Mouse (Mus musculus) embryo, embryonic 9.5 days (tissue): ENCODE results near the gene Dusp2.
A peak's percentile ranks its signal among the peaks of the same experiment; 100 is the strongest.
"Not testable (repeated sequence)": the region's sequence is repeated elsewhere in the genome, so short reads cannot be mapped to it uniquely, and the experiment has no call there.

Experiments used
- DNase-seq: peaks from one replicate; pipeline ENCODE4 v3.0.0-alpha.2; 2017; ENCODE audit errors: extremely low spot score

The Dusp2 gene

DNA sequence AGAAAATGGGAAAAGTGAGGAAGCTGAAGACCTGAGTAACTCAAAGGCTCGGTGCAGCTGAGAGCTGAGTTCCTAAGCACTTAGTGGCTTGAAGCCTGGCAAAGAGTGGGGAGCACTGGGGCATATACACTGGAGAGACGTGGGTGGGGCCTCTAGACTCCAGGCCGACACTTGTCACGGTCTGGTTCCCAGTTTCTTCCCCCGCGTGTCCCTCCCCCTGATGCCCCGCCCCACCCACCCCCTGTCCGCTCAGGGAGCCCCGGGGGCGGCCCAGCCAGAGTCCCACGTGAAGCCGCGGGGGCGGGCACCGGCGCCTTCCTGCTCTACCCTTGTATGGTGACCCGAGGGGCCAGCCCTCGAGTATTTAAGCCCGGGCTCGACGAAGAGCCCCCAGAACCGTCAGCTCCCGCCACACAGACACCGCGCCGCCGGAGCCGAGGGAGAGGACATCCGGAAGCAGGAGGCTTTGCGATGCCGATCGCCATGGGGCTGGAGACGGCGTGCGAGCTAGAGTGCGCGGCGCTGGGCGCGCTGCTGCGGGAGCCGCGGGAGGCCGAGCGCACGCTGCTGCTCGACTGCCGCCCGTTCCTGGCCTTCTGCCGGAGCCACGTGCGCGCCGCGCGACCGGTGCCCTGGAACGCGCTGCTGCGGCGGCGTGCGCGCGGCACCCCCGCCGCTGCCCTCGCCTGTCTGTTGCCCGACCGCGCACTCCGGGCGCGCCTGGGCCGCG is at the start of gene Dusp2:
TSS of gene Dusp2 (plus strand) at position 393 of the 730 bp plus-strand sequence.
- peak; percentile 69 for DNase-seq

GRCm38 (mm10) chr2:127292250-127292649 is 43.7 kb upstream of the Dusp2 start:
- no peak for DNase-seq

GRCm38 (mm10) chr2:127297001-127297805 is 38.8 kb upstream of the Dusp2 start:
- DNase-seq, result no peak

- no peak for DNase-seq
These were observed 37.9 kb upstream of the Dusp2 start for GRCm38 (mm10) chr2:127298056-127298455.

DNA sequence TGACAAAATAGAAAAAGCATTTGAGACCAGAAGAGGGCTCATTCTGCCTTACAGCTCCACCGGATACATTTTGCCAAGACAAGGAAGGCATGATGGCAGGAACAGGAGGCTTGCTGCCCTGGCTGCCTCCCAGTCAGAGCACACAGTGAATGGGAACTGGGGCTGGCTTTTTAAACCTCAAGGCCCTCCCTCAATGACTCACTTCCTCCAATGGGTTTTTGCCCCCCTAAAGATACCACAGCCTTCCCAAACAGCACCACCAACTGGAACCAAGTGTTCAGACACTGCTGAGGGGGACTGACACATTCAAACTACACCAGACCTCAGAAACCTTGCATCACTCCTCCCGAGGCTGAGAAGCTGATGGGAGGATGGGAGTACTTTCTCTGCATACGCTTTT is 35.3 kb upstream of the Dusp2 start:
- DNase-seq, result no peak

GRCm38 (mm10) chr2:127301883-127302282 is 34.1 kb upstream of the Dusp2 start:
- DNase-seq, result no peak

DNA sequence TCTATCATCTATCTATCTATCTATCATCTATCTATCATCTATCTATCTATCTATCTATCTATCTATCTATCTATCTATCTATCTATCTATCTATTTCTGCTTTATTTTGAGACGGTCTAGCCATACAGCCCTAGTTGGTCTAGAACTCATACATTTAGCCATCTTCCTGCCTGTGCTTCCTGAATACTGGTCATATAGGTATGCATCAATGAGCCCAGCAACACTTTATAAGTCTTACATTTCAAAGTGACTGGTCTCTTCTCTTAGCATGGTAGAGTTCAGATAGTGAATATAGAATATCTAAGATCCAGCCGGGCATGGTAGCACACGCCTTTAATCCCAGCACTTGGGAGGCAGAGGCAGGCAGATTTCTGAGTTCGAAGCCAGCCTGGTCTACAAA is 31.8 kb upstream of the Dusp2 start:
- DNase-seq, result not testable (repeated sequence)

DNA sequence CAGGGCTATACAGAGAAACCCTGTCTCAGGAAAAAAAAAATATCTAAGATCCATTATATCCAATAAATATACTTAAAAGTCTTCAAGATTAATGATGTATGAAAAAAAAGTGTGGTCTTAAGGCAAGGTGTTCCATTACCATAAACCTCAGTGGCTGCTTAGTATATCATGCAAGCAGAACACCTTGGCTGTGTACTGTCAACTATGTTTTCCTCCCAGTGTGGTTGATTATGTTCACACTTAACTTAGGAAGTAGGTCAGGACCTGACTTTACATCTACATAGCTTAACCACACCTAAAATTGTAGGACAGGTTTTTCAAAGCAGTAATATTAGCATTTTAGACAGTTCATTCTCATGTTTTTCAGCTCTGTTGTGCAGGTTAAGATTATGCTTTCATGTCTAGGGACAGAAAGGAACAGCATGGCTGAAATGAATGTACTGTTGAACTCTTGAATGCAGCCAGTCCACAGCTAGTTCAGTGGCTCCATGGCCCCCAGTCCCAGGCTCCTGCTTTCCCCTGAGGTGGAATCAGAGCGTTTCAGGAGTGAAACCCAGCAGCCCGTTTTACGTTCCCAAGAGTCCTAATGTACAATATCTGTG is 31.2 kb upstream of the Dusp2 start:
- DNase-seq, result no peak

DNA sequence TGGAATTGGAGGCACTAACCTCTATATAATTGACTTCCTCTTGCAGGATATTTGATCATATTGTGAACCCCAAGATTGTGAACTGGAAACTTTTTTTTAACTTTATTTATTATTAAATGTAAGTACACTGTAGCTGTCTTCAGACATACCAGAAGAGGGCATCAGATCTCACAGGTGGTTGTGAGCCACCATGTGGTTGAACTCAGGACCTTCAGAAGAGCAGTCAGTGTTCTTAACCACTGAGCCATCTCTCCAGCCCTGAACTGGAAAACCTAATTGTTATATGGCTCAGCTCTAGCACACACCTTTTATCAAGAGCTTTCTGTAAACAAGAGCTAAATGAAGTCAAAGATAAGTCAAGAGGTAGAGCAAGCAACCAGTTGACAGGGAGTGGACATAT is 29.8 kb upstream of the Dusp2 start:
- no peak for DNase-seq

- no peak for DNase-seq
These were observed 28.8 kb upstream of the Dusp2 start for GRCm38 (mm10) chr2:127307179-127307578.

DNA sequence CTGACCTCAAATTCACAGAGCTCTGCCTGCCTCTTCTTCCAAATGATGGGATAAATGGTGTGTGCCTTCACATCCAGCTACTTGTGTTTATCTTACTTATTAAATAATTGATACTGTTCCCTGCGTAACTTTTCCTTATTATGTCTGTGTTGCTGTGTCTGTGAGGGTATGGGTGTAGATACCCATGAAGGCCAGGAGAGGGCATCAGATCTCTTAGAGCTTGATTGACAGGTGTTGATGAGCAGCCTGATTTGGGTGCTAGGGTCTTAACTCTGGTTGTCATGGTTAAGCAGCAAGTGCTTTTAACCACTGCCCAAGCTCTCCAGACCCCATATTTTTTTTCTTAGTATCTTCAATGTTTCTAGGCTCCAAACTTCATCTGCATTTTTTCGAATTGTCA is 27.3 kb upstream of the Dusp2 start:
- no peak for DNase-seq

- DNase-seq, result no peak
These were observed 25.7 kb upstream of the Dusp2 start for GRCm38 (mm10) chr2:127310246-127310645.

DNA sequence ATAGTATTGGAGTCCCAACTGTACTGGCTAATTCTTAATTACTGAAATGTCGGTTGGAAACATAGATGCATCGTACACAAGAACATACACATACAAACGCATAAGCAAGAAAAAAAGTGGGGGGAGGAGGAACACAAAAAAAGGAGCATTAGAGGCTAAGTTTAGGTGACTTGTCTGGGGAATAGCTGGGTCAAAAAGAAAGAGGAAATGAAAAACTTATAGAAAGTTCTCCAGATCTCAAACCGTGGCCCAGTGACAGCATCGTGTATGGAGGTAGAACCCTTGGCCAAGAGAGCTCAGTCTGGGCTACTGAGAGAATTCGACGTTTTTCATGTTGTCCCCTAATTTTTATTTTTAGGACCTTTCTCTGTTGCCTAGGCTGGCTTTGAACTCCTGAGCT is 25.3 kb upstream of the Dusp2 start:
- no peak for DNase-seq

GRCm38 (mm10) chr2:127311193-127311592 is 24.8 kb upstream of the Dusp2 start:
- no peak for DNase-seq

GRCm38 (mm10) chr2:127312801-127313200 is 23.2 kb upstream of the Dusp2 start:
- DNase-seq, result no peak

DNA sequence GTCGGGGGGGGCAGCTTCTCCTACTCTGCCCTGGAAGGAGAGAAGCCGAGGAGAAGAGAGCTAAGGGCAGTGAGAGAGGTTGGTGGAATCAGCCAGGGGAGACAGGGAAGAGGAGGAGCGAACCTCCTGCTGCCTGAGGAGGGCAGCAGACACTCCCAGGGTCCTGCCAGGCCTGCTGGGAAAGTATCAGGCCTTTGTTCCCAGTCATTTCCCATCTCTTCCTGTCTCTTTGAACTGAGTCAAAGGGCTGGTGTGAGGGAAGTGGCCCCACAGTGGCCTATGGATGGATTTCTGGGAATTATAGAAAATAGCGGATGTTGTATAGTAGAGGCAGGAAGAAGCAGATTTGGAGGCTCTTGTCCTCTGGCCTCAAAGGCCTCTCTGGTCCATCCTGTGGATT is 22.1 kb upstream of the Dusp2 start:
- no peak for DNase-seq

- DNase-seq, result no peak
These were observed 21.3 kb upstream of the Dusp2 start for GRCm38 (mm10) chr2:127314467-127315154.

- no peak for DNase-seq
These were observed 20.8 kb upstream of the Dusp2 start for GRCm38 (mm10) chr2:127315155-127315470.

DNA sequence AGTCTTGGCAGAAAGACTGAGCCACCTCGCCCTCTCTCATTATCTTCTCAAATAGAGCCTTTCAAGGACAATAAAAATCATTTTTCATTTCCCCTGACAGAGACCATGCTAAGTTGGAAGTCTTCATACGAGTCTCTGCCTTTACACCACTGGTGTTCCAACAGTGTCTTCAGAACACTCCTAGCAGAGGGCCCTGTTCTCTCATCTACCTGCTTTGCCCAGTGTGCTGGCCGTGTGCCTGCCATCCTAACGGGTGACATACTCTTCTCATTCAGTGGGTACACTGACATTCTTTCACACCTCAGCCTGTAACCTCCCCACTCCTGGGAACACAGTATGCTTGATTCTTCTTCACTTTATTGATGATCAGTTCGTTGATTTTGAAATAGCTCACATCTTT is 19.5 kb upstream of the Dusp2 start:
- no peak for DNase-seq

DNA sequence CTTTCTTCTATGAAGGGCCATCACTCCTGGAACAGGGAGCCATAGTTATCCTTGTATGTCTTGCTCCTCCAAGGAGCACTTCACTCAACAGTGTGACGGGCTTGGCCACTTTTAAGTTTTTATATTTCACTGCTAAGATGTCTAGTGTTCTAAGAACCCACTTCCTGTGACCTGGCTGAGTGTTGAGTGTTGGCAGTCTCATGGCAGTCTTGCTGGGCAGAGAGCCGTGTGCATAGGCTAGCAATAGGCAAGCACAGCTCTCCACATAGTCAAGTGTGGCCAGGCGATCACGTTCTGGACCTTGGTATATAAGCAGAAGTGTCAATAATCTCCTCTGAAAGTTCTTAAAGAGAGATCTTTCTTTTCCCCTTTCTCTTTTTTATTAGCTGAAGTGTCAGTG is 17.8 kb upstream of the Dusp2 start:
- no peak for DNase-seq

DNA sequence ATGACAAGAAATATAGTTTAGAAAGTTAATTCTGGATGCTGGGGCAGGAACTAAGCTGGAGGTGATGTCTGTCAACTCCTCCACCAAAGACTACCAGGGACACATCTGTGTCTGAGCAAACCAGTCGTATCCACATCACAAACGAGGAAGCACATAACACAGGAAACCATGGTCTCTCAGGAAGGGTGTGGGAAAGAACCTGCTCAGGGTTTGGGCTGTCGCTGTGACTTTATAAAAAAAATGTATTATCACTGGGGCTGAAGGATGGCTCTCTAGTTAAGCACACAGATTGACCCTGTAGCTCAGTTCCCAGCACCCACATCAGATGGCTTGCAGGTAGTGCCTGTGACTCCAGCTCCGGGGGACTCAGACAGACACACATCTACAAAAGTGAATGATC is 16.9 kb upstream of the Dusp2 start:
- DNase-seq, result no peak

- no peak for DNase-seq
These were observed 13.2 kb upstream of the Dusp2 start for GRCm38 (mm10) chr2:127322671-127323285.
